Mouse (Mus musculus) CD4-positive, CD25-positive, alpha-beta regulatory T cell, adult 9 weeks (primary cell): ENCODE results near the gene Lrrfip2. TPM values are rescaled to one million over a fixed set of nuclear protein-coding genes. Genes with fewer than 3 reads are reported as not detected.

Experiments
- polyA plus RNA-seq: library from polyadenylated mRNA; unstranded; fragments of 100-300 nt; shearing (Covaris generic); gene quantifications from one replicate; pipeline ENCODE4 v1.2.1, GENCODE M21; 2017

The Lrrfip2 gene
- 8.3 TPM for polyA plus RNA-seq

DNA sequence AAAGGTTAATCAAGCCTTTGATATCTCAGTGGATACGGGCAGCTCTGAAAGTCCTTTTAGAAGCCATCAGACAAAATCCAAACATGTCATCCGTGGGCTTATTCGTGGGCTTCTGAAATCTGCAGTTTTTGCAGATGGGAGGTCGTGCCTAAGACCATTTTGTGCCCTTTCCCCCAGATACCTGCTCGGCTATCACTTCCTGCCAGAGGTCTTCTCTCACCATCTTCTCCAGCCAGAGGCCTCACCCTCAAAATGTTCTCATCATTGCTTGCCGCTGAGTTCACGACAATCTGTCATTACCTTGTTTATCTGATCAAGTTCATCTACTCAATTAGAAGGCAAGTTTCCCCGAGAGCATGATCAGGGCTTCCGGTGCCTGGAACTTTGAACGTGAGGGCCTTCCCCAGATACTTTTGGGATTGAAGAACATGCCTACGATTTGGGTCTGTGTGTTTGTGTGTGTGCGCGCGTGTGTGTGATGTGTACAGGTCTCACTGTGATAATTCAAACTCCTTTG is at the start of gene Lrrfip2:
Gene Lrrfip2, plus strand, starts transcription at position 467 of the 517 bp plus-strand sequence.

DNA sequence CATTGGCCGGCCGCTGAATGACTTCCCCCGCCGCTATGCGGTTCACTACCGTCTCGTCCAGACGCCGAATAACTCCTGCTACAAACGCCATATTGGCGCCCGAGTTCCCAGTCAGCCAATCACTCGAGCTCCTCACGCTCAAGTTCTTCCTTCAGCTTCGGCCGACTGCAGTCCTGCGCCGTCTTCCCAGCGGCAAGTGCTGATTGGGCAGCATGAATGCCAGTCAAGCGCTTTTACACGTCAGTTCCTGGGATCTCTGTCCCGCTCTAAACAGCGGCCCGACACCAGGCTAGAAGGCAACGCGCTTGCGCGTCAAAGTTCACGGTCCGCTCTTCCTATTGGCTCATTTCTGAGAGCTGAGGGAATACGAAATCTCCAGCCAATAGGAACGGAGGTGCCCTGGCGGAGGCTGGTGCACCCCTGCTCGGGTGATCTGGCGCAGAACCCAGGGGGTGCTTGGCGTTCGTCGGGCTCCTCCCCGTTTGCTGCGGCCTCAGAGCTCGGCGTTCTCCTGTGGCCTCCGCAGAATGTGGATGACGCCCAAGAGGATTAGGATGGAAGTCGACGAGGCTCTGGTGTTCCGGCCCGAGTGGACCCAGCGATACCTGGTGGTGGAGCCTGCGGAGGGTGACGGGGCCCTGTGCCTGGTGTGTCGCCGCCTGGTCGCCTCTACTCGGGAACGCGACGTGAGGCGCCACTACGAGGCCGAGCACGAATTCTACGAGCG is 154.2 kb downstream of the Lrrfip2 start, which contains the start of the genes Mlh1 and Epm2aip1:
Gene Mlh1, minus strand, starts transcription at position 358 of the 727 bp plus-strand sequence.
Gene Epm2aip1, plus strand, starts transcription at position 496 of the 727 bp plus-strand sequence.

Other genes with a start within 250 kb of the Lrrfip2 start
- 56.1 TPM for gene Als2cl, start 237.7 kb upstream of the Lrrfip2 start, polyA plus RNA-seq
- 5.1 TPM for gene Tmie, start 237.5 kb upstream of the Lrrfip2 start, polyA plus RNA-seq
- gene Fam240a, start 200.7 kb upstream of the Lrrfip2 start, polyA plus RNA-seq, result 0.98 TPM
- gene Tdgf1, start 171.4 kb upstream of the Lrrfip2 start, polyA plus RNA-seq, result 1.8 TPM
- gene Lrrc2, start 166.0 kb upstream of the Lrrfip2 start, polyA plus RNA-seq, result 0.53 TPM
- not detected for gene Rtp3, start 127.0 kb upstream of the Lrrfip2 start, polyA plus RNA-seq
- 0.81 TPM for gene Ltf, start 98.3 kb upstream of the Lrrfip2 start, polyA plus RNA-seq
- 16.8 TPM for gene Ccrl2, start 60.1 kb upstream of the Lrrfip2 start, polyA plus RNA-seq
- 54.0 TPM for gene Mlh1, start 154.2 kb downstream of the Lrrfip2 start, polyA plus RNA-seq
- 20.9 TPM for gene Epm2aip1, start 154.3 kb downstream of the Lrrfip2 start, polyA plus RNA-seq
- not detected for gene Trank1, start 194.1 kb downstream of the Lrrfip2 start, polyA plus RNA-seq